Mouse (Mus musculus) CH12.LX (cell line): Measurements from ENCODE around the gene Lyve1. TPM values are rescaled to one million over a fixed set of nuclear protein-coding genes. Genes with fewer than 3 reads are reported as not detected.

Experiments used
- DNase-seq: peaks from one replicate; pipeline ENCODE4 v3.0.0-alpha.2; 2013; ENCODE audit errors: extremely low read depth
- H3K27ac ChIP-seq: 2 replicates; pipeline ENCODE4 v1.5.1; 2012; ENCODE audit warnings: low read depth, mild to moderate bottlenecking, control low read depth, moderate library complexity; ENCODE audit not compliant: insufficient read depth
- H3K27me3 ChIP-seq: replicated peaks from 2 replicates; pipeline ENCODE3; 2012; ENCODE audit warnings: inconsistent platforms
- H3K36me3 ChIP-seq, 2 experiments: replicated peaks in 1 of 2; 2 replicates each; pipeline versions ENCODE3 to v1.6.1; 2012; ENCODE audit warnings: inconsistent platforms in 1 of 2, low read length in 1 of 2, mild to moderate bottlenecking in 1 of 2, mixed read lengths in 1 of 2, moderate library complexity in 1 of 2; ENCODE audit not compliant: control insufficient read depth in 1 of 2, insufficient read depth in 1 of 2
- H3K4me1 ChIP-seq, 2 experiments: 2 replicates each; pipeline ENCODE4 v1.6.1; 2012; ENCODE audit warnings: inconsistent platforms in 1 of 2, moderate library complexity in 1 of 2; ENCODE audit not compliant: insufficient read depth in 2 of 2, control insufficient read depth in 1 of 2
- H3K4me2 ChIP-seq: 2 replicates; pipeline ENCODE4 v1.6.1; 2012; ENCODE audit warnings: low read depth, mild to moderate bottlenecking, control low read depth; ENCODE audit not compliant: poor library complexity, insufficient read depth, severe bottlenecking
- H3K4me3 ChIP-seq, 3 experiments: fragments of 150-350 bp in 1 of 3; sonication (generic) in 1 of 3; replicated peaks in 1 of 3; 2 replicates each; pipeline versions ENCODE3 to v1.5.1; 2011 to 2012; ENCODE audit warnings: low read depth in 2 of 3, low read length in 2 of 3, mild to moderate bottlenecking in 2 of 3, moderate library complexity in 2 of 3, control low read depth in 1 of 3, improper control_type of control experiment in 1 of 3, inconsistent platforms in 1 of 3, mixed read lengths in 1 of 3; ENCODE audit not compliant: poor library complexity in 1 of 3
- H3K79me2 ChIP-seq: replicated peaks from 2 replicates; pipeline ENCODE4 v1.6.1; 2012; ENCODE audit warnings: mild to moderate bottlenecking, moderate library complexity; ENCODE audit not compliant: control insufficient read depth, poor library complexity, insufficient read depth, severe bottlenecking; ENCODE audit errors: extremely low read depth
- H3K9ac ChIP-seq: 2 replicates; pipeline ENCODE4 v1.6.1; 2012; ENCODE audit warnings: low read depth, mild to moderate bottlenecking, control low read depth, moderate library complexity; ENCODE audit not compliant: insufficient read depth
- H3K9me3 ChIP-seq: replicated peaks from 2 replicates; pipeline ENCODE3; 2012; ENCODE audit warnings: low read length, inconsistent platforms, mixed read lengths
- CHD1 ChIP-seq: IDR thresholded peaks from 2 replicates; pipeline ENCODE4 v1.6.1; 2012; ENCODE audit warnings: low read depth, low read length, improper control_type of control experiment, inconsistent platforms
- EP300 ChIP-seq: IDR thresholded peaks from 2 replicates; pipeline ENCODE4 v1.6.1; 2011; ENCODE audit warnings: low read length, improper control_type of control experiment
- ETS1 ChIP-seq: conservative IDR thresholded peaks from 2 replicates; pipeline ENCODE4 v1.6.1; 2012; ENCODE audit warnings: low read depth, mild to moderate bottlenecking, inconsistent platforms, low read length, improper control_type of control experiment, moderate library complexity
- GABPA ChIP-seq: IDR thresholded peaks from 2 replicates; pipeline ENCODE4 v1.6.1; 2012; ENCODE audit warnings: low read depth, low read length, improper control_type of control experiment, inconsistent platforms; ENCODE audit not compliant: insufficient replicate concordance
- JUND ChIP-seq: conservative IDR thresholded peaks from 2 replicates; pipeline ENCODE4 v1.6.1; 2011; ENCODE audit warnings: low read depth, low read length, improper control_type of control experiment
- KAT2A ChIP-seq: IDR thresholded peaks from 2 replicates; pipeline ENCODE4 v1.6.1; 2012; ENCODE audit warnings: low read length, improper control_type of control experiment, inconsistent platforms; ENCODE audit not compliant: insufficient replicate concordance
- MAX ChIP-seq: IDR thresholded peaks from 2 replicates; pipeline ENCODE4 v1.6.1; 2011; ENCODE audit warnings: low read length, improper control_type of control experiment
- MAZ ChIP-seq: IDR thresholded peaks from 2 replicates; pipeline ENCODE4 v1.6.1; 2012; ENCODE audit warnings: low read depth, mild to moderate bottlenecking, inconsistent platforms, low read length, improper control_type of control experiment, moderate library complexity
- MXI1 ChIP-seq: IDR thresholded peaks from 2 replicates; pipeline ENCODE4 v1.6.1; 2011; ENCODE audit warnings: mild to moderate bottlenecking, low read depth, low read length, improper control_type of control experiment
- NELFE ChIP-seq: IDR thresholded peaks from 2 replicates; pipeline ENCODE4 v1.6.1; 2011; ENCODE audit warnings: low read depth, low read length, improper control_type of control experiment
- NRF1 ChIP-seq: IDR thresholded peaks from 2 replicates; pipeline ENCODE4 v1.6.1; 2014; ENCODE audit warnings: low read depth, mild to moderate bottlenecking, inconsistent platforms, low read length, improper control_type of control experiment, moderate library complexity
- POLR2AphosphoS2 ChIP-seq: IDR thresholded peaks from 2 replicates; pipeline ENCODE4 v1.6.1; 2011; ENCODE audit warnings: low read depth, low read length, improper control_type of control experiment
- SMC3 ChIP-seq: IDR thresholded peaks from 2 replicates; pipeline ENCODE4 v1.6.1; 2011; ENCODE audit warnings: low read depth, low read length, improper control_type of control experiment
- ZC3H11A ChIP-seq: IDR thresholded peaks from 2 replicates; pipeline ENCODE4 v1.6.1; 2012; ENCODE audit warnings: low read depth, mild to moderate bottlenecking, inconsistent platforms, low read length, improper control_type of control experiment
- ZNF384 ChIP-seq: IDR thresholded peaks from 2 replicates; pipeline ENCODE4 v1.6.1; 2012; ENCODE audit warnings: low read depth, low read length, improper control_type of control experiment, inconsistent platforms
- dilution Hi-C: fragments of 300-500 bp; cut with MboI; formaldehyde crosslinking; loops from 2 replicates; pipeline ENCODE4 v1.14.3; 2020; ENCODE audit warnings: low sequenced_read_pairs; ENCODE audit not compliant: extremely low pct_unique_long_range_greater_than_20kb, extremely low pct_ligation_motif_present
- in situ Hi-C: fragments of 300-500 bp; cut with MboI; formaldehyde crosslinking; loops from 3 replicates; pipeline ENCODE4 v1.14.3; 2019; ENCODE audit warnings: low sequenced_read_pairs, low pct_ligation_motif_present, low pct_unique_long_range_greater_than_20kb, mixed read lengths
- polyA plus RNA-seq: library from polyadenylated mRNA; unstranded; fragments of >175 nt; gene quantifications from 2 replicates; pipeline ENCODE4 v1.2.1, GENCODE M21; 2012; ENCODE audit warnings: low read depth; ENCODE audit not compliant: insufficient read length
- total RNA-seq, 2 experiments: library from RNA; depleted of rRNA; stranded (reverse); fragments of 300-350 nt in 1 of 2; fragments of >200 nt in 1 of 2; gene quantifications; 2 replicates each; pipeline ENCODE4 v1.2.3; 2012 to 2014

Gene Lyve1
- total and polyA plus RNA-seq, 3 experiments = not detected

- no peaks in the 10 kb centered on the region for H3K27me3 ChIP-seq
- dilution Hi-C loops (no loop called here), in situ Hi-C loops (no loop called here)
- H3K4me2 ChIP-seq = no peak overlapping the region
- no peak overlapping the region for H3K27ac ChIP-seq
- H3K9ac ChIP-seq = no peak overlapping the region
- H3K36me3 ChIP-seq = peaks cover 27 to 57% of the 10 kb centered on the region in 2 experiments
- DNase-seq = no peak
- no peaks in the 10 kb centered on the region for H3K9me3 ChIP-seq
- H3K79me2 ChIP-seq = no peaks in the 10 kb centered on the region
- H3K4me1 ChIP-seq = no peaks in the 10 kb centered on the region
- no peak overlapping the region for H3K4me3 ChIP-seq
- TF ChIP-seq GABPA (no peak), JUND (no peak), MAZ (no peak), POLR2AphosphoS2 (no peak), SMC3 (no peak), MAX (no peak), MXI1 (no peak), ZC3H11A (no peak), NRF1 (no peak), CHD1 (no peak)
These were observed 30.0 kb downstream of the Lyve1 start for GRCm38 (mm10) chr7:110833024-110833423.

- no peaks in the 10 kb centered on the region for H3K79me2 ChIP-seq
- no peak overlapping the region for H3K4me3 ChIP-seq
- no peak overlapping the region for H3K27ac ChIP-seq
These were observed 38.8 kb downstream of the Lyve1 start for GRCm38 (mm10) chr7:110823995-110824953.

GRCm38 (mm10) chr7:110823593-110823992 lies 39.4 kb downstream of the Lyve1 start:
- in situ Hi-C loops (no loop called here), dilution Hi-C loops (no loop called here)
- H3K27ac ChIP-seq = no peak overlapping the region
- H3K36me3 ChIP-seq = peaks cover 22 to 73% of the 10 kb centered on the region in 2 experiments
- H3K9me3 ChIP-seq = no peaks in the 10 kb centered on the region
- peaks cover 5% of the 10 kb centered on the region in 2 experiments; a peak in 2 of 4 replicates for H3K4me1 ChIP-seq
- DNase-seq = no peak
- TF ChIP-seq KAT2A = no peak
- TF ChIP-seq EP300 = no peak
- no peak for TF ChIP-seq ZNF384
- H3K9ac ChIP-seq = no peak overlapping the region
- no peaks in the 10 kb centered on the region for H3K27me3 ChIP-seq
- no peaks in the 10 kb centered on the region for H3K79me2 ChIP-seq
- H3K4me2 ChIP-seq = no peak overlapping the region
- H3K4me3 ChIP-seq = no peak overlapping the region

More at GRCm38 (mm10) chr7:110823995-110824953, 38.8 kb downstream of the Lyve1 start:
- Histone ChIP-seq H3K4me1 (peaks cover 5% of the 10 kb centered on the region in 2 experiments; a peak in 2 of 4 replicates), H3K27me3 (no peaks in the 10 kb centered on the region), H3K36me3 (peaks cover 29 to 77% of the 10 kb centered on the region in 2 experiments), H3K9me3 (no peaks in the 10 kb centered on the region), H3K9ac (no peak overlapping the region), H3K4me2 (no peak overlapping the region)
- dilution Hi-C loops = no loop called here
- in situ Hi-C loops = no loop called here
- no peak for TF ChIP-seq NELFE
- TF ChIP-seq ETS1 = peak; percentile 62
- DNase-seq = peak; percentile 12
